Mouse (Mus musculus): ENCODE measurements at regions not wholly inside any gene's neighbourhood (a gene's known extent, or its start where the extent isn't known, plus 50 kb on each side); places are given as distances from the start of the nearest gene placed in this dataset.

DNA sequence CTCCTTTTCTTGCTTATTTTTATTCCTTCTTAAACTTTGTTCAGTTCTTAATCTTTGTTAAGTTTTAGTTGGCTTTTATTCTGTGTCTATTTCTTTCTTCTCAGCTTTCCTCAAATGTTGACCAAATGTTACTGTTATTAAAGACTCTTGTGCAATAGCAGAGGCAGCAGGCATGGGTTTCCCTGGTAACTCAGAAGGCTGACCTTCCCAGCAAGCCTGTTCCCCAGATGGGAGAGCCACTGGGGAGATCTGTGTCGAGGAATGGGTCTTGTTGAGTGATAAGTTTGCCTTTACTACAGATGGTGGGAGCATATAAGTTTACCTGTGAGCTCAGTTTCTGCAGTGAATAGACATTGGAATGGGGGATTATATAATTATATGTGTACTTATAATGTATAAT is 237.2 kb downstream of the Plpp3 start:
- no peak overlapping the region for H3K4me3 ChIP-seq (ENCODE audit: inconsistent target)
- 63% methylated on average over 1 of the region's 1 CpGs for WGBS (ENCODE audit: missing documents)
- no peaks in the 10 kb centered on the region for H3K79me2 ChIP-seq (ENCODE audit: inconsistent target)
- H3K27ac ChIP-seq: no peak overlapping the region
- no peaks in the 10 kb centered on the region for H3K36me3 ChIP-seq (ENCODE audit: inconsistent target)

DNA sequence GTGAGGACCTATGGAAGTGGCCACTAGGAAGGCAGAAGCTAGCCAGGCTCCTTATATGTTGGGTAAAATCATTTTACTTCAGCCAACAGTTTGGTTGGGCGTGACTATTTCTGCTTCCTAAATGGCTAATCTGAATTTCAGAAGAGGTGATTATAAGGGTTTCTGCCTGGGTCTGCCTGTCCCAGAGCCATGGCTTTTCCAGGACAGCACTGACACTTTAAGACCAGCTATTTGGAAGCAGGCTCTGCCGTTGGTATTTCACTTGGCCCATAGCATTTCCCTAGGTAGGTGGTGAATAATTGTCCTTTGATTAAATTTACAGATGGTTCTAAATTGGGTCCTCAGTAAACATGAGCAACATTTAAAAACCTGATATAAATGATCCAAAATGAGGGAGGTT is 240.3 kb downstream of the Plpp3 start:
- Histone ChIP-seq H3K27ac (no peak overlapping the region), H3K79me2 (ENCODE audit: inconsistent target) (no peaks in the 10 kb centered on the region), H3K36me3 (ENCODE audit: inconsistent target) (no peaks in the 10 kb centered on the region), H3K4me3 (ENCODE audit: inconsistent target) (no peak overlapping the region)
- 90% methylated on average over 2 of the region's 2 CpGs for WGBS (ENCODE audit: missing documents)

DNA sequence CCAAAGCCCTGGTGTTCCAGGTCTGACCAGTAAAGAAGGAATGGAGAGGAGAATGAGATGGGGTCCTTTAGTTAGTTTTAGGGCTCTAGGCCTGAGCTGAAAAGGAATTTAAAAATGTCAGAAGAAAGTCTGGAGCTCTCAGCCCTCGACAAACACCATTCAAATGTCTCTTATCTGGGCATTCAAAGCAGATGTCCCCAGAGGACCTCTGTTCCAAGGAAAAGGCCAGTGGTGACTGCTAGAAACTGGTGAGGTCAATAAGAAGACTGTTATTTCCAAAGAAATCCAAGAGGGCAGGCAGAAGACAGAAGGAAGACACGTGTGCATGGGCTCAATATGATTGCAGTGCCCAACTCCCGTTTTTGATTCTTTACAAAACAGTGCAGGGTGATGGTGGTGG is 244.9 kb downstream of the Plpp3 start:
- no peaks in the 10 kb centered on the region for H3K79me2 ChIP-seq (ENCODE audit: inconsistent target)
- 73% methylated on average over 3 of the region's 3 CpGs for WGBS (ENCODE audit: missing documents)

DNA sequence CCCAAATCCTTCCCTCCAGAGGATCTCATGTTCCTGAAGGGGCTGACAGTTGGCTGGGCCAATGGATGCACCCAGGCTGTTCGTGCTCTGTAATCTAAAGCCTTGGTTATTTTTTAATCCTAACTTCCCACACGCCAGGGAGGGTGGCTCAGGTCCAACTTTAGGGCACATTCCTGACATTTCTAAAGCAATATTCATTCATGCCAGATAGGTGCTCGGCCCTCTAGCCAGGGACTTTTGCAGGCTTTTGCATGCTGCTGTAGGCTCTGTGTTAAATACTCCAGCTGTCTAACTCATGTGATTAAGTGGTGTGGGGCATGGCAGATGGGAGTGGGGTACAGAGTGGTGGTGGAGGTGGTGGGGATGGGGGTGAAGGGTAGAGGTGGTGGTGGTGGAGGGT is 246.0 kb downstream of the Plpp3 start:
- H3K27ac ChIP-seq: no peak overlapping the region
- H3K79me2 ChIP-seq (ENCODE audit: inconsistent target): no peaks in the 10 kb centered on the region
- no peaks in the 10 kb centered on the region for H3K36me3 ChIP-seq (ENCODE audit: inconsistent target)
- WGBS (ENCODE audit: missing documents): 94% methylated on average over 3 of the region's 3 CpGs
- no peak overlapping the region for H3K4me3 ChIP-seq (ENCODE audit: inconsistent target)

More for the DNA sequence above, 244.9 kb downstream of the Plpp3 start:
- no peak overlapping the region for H3K27ac ChIP-seq
- no peaks in the 10 kb centered on the region for H3K36me3 ChIP-seq (ENCODE audit: inconsistent target)
- H3K4me3 ChIP-seq (ENCODE audit: inconsistent target): no peak overlapping the region

DNA sequence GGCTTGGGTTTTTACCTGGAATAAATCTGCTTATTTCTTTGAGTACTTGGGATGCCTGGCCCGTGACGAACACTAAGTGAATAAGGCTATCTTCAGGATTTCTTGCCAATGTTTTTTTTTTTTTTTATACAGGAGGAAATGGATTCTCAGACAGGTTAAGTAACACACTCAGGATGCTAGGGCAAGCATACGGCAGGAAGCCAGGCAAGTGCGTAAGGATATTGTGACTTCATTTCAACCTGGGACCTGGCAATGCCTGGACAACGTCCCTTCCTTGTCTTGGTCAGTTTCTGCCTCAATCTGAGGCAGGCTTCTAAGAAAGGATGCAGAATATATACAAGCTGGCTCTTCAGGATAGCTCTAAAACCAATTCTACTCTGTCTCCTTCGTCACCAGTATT is 246.5 kb downstream of the Plpp3 start:
- no peak overlapping the region for H3K27ac ChIP-seq
- no peaks in the 10 kb centered on the region for H3K79me2 ChIP-seq (ENCODE audit: inconsistent target)
- 84% methylated on average over 6 of the region's 6 CpGs for WGBS (ENCODE audit: missing documents)

DNA sequence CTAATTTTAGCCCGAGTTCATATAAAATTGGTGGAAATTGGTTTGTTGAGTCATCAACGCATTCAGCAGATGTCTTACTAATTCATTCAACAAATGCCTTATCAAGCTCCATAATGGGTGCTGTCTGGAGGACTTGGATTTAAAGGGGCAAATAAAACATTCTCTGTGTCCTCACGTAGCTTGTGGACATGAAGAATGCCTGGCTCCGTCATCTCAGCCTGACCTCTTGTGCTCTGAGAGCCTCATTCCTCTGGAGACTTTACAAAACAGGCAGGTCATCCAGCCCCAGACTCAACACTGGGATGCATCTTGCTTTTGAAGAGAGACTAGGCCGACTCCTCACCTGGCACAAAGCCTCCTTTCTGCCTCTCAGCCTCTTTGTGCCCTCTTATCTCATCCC is 248.6 kb downstream of the Plpp3 start:
- no peaks in the 10 kb centered on the region for H3K79me2 ChIP-seq (ENCODE audit: inconsistent target)
- 95% methylated on average over 5 of the region's 5 CpGs for WGBS (ENCODE audit: missing documents)
- no peaks in the 10 kb centered on the region for H3K36me3 ChIP-seq (ENCODE audit: inconsistent target)
- no peak overlapping the region for H3K4me3 ChIP-seq (ENCODE audit: inconsistent target)
- H3K27ac ChIP-seq: no peak overlapping the region

More for the DNA sequence above, 246.5 kb downstream of the Plpp3 start:
- Histone ChIP-seq H3K4me3 (ENCODE audit: inconsistent target) (no peak overlapping the region), H3K36me3 (ENCODE audit: inconsistent target) (no peaks in the 10 kb centered on the region)

DNA sequence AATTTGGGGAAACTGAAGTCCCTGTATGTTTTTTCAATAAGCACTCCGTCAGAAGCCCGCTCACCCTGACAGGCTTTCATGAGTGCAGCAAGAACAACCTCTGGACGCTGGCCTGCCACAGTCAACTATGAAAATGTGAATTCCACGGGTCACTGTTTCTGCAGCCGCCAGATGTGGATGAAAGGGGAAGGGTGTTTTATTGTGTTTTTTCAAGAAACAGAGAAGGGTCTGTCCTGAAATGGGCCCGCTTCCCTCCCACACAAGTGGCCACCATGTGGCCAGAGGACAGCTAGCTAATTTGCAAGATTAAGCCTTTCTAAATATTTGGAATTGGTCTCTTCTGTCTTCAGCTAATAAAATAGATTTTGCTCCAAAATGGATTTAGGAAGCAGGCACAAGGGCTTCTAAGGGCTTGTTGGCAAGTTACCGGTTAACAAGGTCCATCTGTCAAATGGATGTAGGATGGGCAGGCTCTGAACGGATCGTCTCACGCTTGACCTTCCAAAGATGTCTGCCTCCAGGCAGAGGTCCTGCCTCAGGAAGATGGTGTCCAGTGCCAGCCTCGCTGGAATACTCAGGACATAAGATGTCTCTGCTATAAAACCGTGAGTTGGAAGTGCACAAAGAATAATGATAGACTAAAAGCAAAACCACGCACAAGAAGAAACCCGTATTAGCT is 249.8 kb downstream of the Plpp3 start:
- H3K79me2 ChIP-seq (ENCODE audit: inconsistent target): no peaks in the 10 kb centered on the region
- no peak overlapping the region for H3K27ac ChIP-seq
- H3K36me3 ChIP-seq (ENCODE audit: inconsistent target): no peaks in the 10 kb centered on the region
- 93% methylated on average over 14 of the region's 14 CpGs for WGBS (ENCODE audit: missing documents)
- no peak overlapping the region for H3K4me3 ChIP-seq (ENCODE audit: inconsistent target)

DNA sequence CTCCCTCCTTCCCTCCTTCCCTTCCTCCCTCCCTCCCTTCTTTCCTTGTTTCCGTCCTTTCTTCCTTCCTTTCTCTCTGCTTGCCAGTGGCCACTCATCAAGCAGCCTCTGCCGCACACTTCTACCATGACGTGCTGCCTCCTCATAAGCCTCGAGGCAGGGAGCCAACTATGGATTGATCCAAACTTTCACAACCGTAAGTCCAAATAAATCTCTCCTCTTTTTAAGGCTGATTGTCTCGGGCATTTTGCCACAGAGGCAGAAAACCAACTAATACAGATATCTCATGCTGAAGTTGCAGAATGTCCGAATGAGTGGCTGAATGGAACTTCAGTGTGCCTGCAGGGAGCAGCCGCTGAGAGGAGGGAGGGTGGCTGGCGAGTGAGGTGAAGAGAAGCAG is 251.7 kb downstream of the Plpp3 start:
- WGBS (ENCODE audit: missing documents): 92% methylated on average over 9 of the region's 9 CpGs
- Histone ChIP-seq H3K4me3 (ENCODE audit: inconsistent target) (no peak overlapping the region), H3K79me2 (ENCODE audit: inconsistent target) (no peaks in the 10 kb centered on the region), H3K27ac (no peak overlapping the region), H3K36me3 (ENCODE audit: inconsistent target) (no peaks in the 10 kb centered on the region)

DNA sequence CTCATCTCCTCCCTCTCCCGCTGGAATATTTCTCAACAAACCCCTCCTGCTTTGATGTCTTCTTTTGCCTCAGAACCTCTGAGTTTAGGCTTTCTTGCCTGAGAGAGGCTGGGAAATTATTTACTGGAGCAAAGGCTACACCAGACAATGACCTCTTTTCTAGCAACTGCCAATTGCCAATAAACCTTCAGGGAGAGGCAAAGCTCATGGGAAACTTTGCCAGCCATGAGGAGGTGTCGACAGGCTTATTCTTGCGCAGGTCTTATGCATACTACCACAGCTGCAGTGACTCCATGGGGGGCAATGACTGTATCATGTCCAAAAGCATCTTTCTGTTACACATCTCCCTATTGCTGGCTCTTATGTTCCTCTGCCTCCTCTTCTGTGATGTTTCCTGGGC is 260.0 kb downstream of the Plpp3 start:
- WGBS (ENCODE audit: missing documents): 77% methylated on average over 3 of the region's 3 CpGs
- Histone ChIP-seq H3K79me2 (ENCODE audit: inconsistent target) (no peaks in the 10 kb centered on the region), H3K36me3 (ENCODE audit: inconsistent target) (no peaks in the 10 kb centered on the region), H3K4me3 (ENCODE audit: inconsistent target) (no peak overlapping the region), H3K27ac (no peak overlapping the region)

DNA sequence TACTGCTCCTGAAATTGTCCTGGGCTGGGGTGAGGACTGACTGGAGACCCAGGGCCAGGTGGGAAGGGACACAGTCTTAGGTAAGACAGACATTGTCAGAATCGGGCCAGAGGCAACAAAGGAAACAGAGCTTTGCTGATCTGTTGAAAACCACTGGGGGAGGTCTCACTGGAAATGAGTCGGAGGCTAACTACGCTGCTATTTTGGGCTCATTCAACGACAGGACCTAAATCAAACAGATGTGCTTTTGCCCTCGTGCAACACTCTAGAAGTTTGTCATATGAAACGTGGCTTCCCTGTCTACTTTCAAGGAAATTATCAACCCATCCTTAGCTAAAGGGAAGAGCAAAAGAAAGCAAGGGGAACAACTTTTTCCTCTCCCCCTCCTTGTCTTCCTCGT is 265.3 kb downstream of the Plpp3 start:
- WGBS (ENCODE audit: missing documents): 1% methylated on average over 7 of the region's 7 CpGs
- H3K79me2 ChIP-seq (ENCODE audit: inconsistent target): no peaks in the 10 kb centered on the region
- H3K4me3 ChIP-seq (ENCODE audit: inconsistent target): no peak overlapping the region
- no peaks in the 10 kb centered on the region for H3K36me3 ChIP-seq (ENCODE audit: inconsistent target)
- H3K27ac ChIP-seq: no peak overlapping the region

DNA sequence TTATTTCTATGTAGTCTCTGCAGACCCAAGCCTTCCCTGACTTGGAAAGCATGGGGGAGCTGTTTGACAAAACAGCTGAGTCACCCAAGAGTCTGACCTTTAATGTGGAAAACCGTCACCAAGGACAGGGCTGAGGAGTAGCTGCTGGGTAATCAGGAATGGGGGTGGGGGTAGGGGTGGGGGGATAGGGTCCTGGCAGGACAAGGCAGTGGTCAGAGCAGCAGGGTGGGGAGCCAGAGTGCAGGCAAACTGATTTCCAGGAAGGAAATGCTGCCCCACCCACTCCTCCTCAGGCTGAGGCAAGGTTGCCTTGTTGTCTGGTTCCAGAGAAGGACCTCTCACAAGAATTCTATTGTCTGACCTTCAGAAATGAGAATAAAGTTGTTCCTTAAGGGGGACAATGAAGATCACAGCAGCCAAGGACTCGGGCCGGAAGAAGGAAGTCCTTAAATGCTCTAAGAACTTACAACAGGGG is 266.6 kb downstream of the Plpp3 start:
- H3K27ac ChIP-seq: no peak overlapping the region
- no peaks in the 10 kb centered on the region for H3K36me3 ChIP-seq (ENCODE audit: inconsistent target)
- WGBS (ENCODE audit: missing documents): 83% methylated on average over 2 of the region's 3 CpGs
- no peak overlapping the region for H3K4me3 ChIP-seq (ENCODE audit: inconsistent target)
- no peaks in the 10 kb centered on the region for H3K79me2 ChIP-seq (ENCODE audit: inconsistent target)

DNA sequence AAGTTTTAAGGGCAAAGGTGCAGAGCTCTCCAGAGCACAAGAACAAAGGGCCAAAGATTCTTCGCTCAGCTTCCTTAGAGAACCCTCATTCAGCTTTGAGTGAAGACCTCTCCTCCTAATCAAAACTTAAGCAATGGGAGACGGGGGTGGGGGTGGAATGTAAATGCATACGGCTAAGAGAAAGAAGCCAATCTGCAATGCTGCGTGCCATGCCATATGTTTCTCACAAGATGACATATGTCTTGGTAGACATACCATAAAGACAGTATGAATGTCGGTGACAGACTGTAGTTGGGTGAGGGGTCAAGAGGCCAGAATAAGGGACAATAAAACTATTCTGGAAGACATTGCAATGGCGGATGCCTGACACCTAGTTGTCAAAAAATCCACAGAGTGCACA is 267.9 kb downstream of the Plpp3 start:
- Histone ChIP-seq H3K36me3 (ENCODE audit: inconsistent target) (no peaks in the 10 kb centered on the region), H3K27ac (no peak overlapping the region), H3K79me2 (ENCODE audit: inconsistent target) (no peaks in the 10 kb centered on the region), H3K4me3 (ENCODE audit: inconsistent target) (no peak overlapping the region)
- WGBS (ENCODE audit: missing documents): 94% methylated on average over 6 of the region's 6 CpGs

DNA sequence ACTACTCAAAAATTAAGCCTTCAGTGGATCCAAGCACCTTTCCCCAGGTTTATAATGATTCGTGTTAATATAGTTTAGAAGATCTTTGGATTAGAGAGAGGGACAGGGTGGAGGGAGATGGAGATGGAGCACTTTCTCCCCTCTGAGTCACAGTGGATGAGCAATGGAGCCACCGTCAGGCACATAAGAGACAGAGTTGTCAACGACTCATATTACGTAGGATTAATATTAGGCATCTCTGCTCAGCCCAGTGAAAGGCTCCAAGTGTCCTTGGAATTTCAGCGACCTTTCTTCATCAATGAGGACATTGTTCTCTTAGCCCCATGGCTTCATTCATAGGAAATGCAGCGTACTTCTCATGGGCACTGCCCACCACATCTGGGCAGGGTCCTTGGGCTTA is 270.4 kb downstream of the Plpp3 start:
- 94% methylated on average over 6 of the region's 6 CpGs for WGBS (ENCODE audit: missing documents)
- Histone ChIP-seq H3K27ac (no peak overlapping the region), H3K4me3 (ENCODE audit: inconsistent target) (no peak overlapping the region), H3K79me2 (ENCODE audit: inconsistent target) (no peaks in the 10 kb centered on the region), H3K36me3 (ENCODE audit: inconsistent target) (no peaks in the 10 kb centered on the region)

DNA sequence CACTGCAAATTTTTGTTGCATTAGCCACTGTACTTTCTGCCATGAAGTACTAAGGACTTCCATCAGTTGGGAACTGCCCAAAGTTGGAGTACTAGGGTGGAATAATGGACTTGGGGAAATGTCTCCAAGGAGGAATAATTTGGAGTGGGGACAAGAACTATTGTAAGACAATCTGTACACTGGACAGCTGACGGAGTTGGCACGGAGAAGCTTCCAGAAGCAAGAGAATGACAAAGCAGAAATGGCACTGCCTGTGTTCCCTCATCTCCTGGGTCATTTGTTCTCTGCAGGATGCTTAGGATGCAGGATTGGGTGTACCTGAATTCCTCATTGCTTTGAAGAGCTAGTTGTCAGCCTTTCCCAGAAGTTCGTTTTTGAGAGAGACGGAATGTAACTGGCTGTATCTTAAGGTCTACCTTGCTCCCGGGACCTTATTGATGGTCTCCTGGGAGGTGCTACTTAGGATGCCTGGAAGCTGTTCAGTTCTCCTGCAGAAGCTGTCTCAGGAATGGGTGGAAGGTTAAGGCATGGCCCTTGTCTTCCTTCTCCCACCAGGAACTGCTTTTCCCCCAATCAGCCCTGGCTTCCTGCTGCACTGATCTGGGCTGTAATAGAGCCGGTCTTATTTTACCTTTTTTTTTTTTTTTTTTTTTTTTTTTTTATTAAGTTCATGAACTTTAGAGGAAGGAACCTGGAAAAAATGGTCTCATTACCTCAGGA is 272.4 kb downstream of the Plpp3 start:
- H3K36me3 ChIP-seq (ENCODE audit: inconsistent target): no peaks in the 10 kb centered on the region
- 91% methylated on average over 6 of the region's 6 CpGs for WGBS (ENCODE audit: missing documents)
- H3K27ac ChIP-seq: no peak overlapping the region
- H3K79me2 ChIP-seq (ENCODE audit: inconsistent target): no peaks in the 10 kb centered on the region
- no peak overlapping the region for H3K4me3 ChIP-seq (ENCODE audit: inconsistent target)

DNA sequence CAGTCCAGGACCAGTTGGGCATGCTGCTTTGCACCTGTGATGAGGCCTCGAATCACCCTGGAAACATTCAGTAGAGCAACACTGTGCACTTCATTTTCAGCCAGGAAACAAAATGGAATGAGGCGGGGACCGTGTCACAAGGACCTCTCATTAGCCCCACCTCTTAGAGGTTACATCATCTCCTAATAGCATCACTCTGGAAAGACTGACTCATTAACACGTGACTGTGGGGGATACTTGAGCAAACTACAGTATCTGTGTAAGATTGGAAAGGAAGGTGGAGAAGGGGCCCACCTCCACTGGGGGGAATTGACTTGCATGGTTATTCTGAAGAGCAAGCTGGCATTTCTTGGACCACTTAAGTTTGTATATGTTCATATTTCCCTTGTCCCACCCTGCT is 275.3 kb downstream of the Plpp3 start:
- 78% methylated on average over 4 of the region's 4 CpGs for WGBS (ENCODE audit: missing documents)
- no peak overlapping the region for H3K4me3 ChIP-seq (ENCODE audit: inconsistent target)
- no peaks in the 10 kb centered on the region for H3K79me2 ChIP-seq (ENCODE audit: inconsistent target)
- no peak overlapping the region for H3K27ac ChIP-seq
- H3K36me3 ChIP-seq (ENCODE audit: inconsistent target): no peaks in the 10 kb centered on the region
